Mouse (Mus musculus) kidney, adult 18-20 months (tissue): ENCODE measurements around the gene 1700025G04Rik.
"Not testable (repeated sequence)": the region's sequence is repeated elsewhere in the genome, so short reads cannot be mapped to it uniquely, and the experiment has no call there.

ENCODE experiments used
- DNase-seq: peaks from one replicate; pipeline ENCODE4 v3.0.0; 2021

1700025G04Rik gene

GRCm38 (mm10) chr1:151845252-151845832 is 244.6 kb downstream of the 1700025G04Rik start:
- no peak for DNase-seq

GRCm38 (mm10) chr1:151840345-151840744 is 249.6 kb downstream of the 1700025G04Rik start:
- DNase-seq: not testable (repeated sequence)

GRCm38 (mm10) chr1:151835261-151835660 is 254.7 kb downstream of the 1700025G04Rik start:
- DNase-seq: no peak

GRCm38 (mm10) chr1:151831791-151832190 is 258.1 kb downstream of the 1700025G04Rik start:
- no peak for DNase-seq

GRCm38 (mm10) chr1:151825065-151825464 is 264.9 kb downstream of the 1700025G04Rik start:
- DNase-seq: no peak

- DNase-seq: peak; percentile 49
These were observed 269.5 kb downstream of the 1700025G04Rik start for GRCm38 (mm10) chr1:151820457-151820856.

- no peak for DNase-seq
These were observed 270.7 kb downstream of the 1700025G04Rik start for GRCm38 (mm10) chr1:151819190-151819589.

GRCm38 (mm10) chr1:151816051-151816450 is 273.9 kb downstream of the 1700025G04Rik start:
- DNase-seq: no peak

GRCm38 (mm10) chr1:151812004-151812712 is 277.8 kb downstream of the 1700025G04Rik start:
- DNase-seq: no peak

- no peak for DNase-seq
These were observed 278.5 kb downstream of the 1700025G04Rik start for GRCm38 (mm10) chr1:151811456-151811855.

- no peak for DNase-seq
These were observed 279.1 kb downstream of the 1700025G04Rik start for GRCm38 (mm10) chr1:151810628-151811421.

- DNase-seq: no peak
These were observed 282.6 kb downstream of the 1700025G04Rik start for GRCm38 (mm10) chr1:151807286-151807685.

GRCm38 (mm10) chr1:151802795-151803194 is 287.1 kb downstream of the 1700025G04Rik start:
- DNase-seq: not testable (repeated sequence)
